Mouse (Mus musculus) skeletal muscle tissue, postnatal 0 days (tissue): Measurements from ENCODE around the gene Ckmt2. TPM values are rescaled to one million over a fixed set of nuclear protein-coding genes. Genes with fewer than 3 reads are reported as not detected.

Experiments
- polyA plus RNA-seq: library from polyadenylated mRNA; unstranded; fragments of >200 nt; fragmentation: Nextera tagmentation; extraction: Ambion mirVana; gene quantifications from 2 replicates; pipeline ENCODE4 v1.2.1, GENCODE M21; 2015

Gene Ckmt2
- 537 and 686 TPM in 2 replicates for polyA plus RNA-seq

DNA sequence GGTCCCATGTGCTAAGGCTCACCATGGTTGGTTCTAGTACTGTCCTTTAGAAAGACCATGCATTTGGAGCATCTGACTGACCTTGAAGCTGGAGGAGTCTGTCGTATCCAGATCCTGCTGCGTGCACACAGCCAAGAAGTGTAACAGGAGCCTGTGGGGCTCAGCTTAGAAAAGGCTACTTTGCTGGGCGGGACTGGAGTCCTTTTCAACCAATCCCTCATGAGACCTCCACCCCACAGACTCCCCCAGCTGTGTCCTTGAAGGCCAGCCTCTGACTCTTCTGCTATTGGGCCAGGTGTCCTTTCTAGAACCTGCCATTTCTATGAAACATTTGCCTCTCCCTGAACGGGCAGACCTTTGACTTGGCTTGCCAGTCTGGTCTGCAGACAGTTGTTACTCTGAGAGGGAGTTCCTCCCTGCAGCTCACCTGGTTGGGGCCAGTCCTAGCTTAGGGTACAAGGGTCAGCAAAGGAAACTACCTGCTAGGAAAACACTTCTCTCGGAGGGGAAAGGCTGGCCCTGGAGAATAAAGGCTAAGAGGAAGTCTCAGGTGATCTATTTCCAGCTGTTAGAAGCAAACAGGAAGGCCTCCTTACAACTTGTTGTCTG is at the start of gene Ckmt2:
Ckmt2 (minus strand) TSS at position 145 of the 609 bp plus-strand sequence.

DNA sequence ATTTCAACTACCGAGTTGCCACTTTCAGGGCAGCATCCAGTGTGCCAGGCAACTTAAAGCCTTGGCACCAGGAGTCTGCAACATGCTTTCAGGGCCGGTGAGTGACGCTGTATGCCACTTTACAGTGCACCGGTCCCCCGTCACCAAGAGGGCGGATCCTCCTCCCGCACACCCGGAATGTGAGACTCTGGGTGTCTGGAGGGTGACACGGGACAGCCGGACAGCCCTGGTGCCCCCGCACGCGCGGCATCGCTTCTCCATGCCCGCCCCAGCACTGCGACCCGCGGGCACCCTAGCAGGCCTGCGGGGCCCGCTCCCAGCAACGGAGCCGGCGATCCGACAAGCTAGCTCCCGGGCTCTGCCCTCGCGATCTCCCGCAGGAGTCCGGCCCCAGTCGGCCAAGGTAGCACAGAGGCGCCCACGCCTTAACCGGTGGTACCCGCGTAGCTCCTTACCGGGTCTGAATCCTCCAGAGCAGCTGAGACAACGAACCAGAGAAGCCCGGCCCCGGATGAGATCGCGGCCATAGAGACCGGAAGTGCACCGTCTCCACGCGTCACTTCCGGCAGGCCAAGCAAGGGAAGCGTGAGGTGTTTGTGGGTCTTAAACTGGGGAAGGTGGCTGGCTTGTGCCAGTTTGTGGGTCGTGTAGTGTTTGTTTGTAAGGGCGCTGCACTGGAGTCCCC is 69.4 kb downstream of the Ckmt2 start, which contains the start of gene Zcchc9:
Zcchc9 (minus strand) TSS at position 551 of the 685 bp plus-strand sequence.

Other genes with a start within 250 kb of the Ckmt2 start
- not detected in 2 replicates for gene Acot12, start 135.4 kb downstream of the Ckmt2 start, polyA plus RNA-seq
- 15.9 and 17.0 TPM in 2 replicates for gene Zcchc9, start 69.2 kb downstream of the Ckmt2 start, polyA plus RNA-seq